Mouse (Mus musculus) regulatory T cell (primary cell): ENCODE measurements around the gene Itpr1.

Experiments used
- in situ Hi-C: fragments of 300-600 bp; cut with MboI, MseI; formaldehyde crosslinking; loops from one replicate; pipeline ENCODE4 v1.15.1; 2025; ENCODE audit warnings: high pct_unique_total_duplicates

Gene Itpr1

DNA sequence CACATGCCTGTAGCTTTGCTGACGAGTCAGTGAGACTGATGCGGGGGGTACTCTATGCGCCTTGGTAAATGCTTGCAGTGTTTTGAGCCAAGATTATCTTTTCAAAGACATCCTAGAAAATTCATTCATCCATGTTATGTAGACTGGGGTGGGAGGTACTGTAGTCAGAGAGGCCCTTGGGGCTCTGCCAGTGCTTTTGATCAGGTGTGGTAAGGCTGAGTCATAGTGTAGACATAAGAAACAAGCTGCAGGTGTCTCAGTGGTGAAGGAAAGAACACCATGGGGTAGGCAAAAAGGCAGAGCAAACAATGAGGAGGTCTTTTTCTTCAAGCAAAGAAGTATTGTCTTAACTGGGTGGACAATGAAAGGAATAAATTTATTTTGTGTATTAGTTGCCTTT is 294.4 kb downstream of the Itpr1 start:
- in situ Hi-C loops = no loop called here

- in situ Hi-C loops = no loop called here
These were observed 296.4 kb downstream of the Itpr1 start for GRCm38 (mm10) chr6:108509320-108509719.

DNA sequence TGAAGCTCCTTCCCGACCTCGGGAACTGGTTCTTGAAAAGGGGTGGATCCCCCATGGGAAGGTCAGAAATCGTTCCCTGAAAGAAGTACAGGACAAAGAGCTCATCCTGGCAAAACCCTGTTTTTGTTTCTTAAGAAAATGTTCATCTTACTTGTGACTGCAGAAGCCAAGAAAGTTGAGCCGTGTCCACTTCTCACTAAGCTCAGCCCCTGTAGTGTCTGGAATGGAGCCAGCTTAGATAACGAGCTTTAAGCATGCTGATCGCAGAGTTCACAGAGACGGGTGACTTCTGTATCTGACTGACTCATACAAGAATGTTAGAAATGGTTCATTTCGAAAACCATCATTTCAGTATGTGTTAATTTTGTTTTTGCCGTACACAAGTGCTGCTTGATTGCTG is 297.2 kb downstream of the Itpr1 start:
- in situ Hi-C loops = no loop called here

DNA sequence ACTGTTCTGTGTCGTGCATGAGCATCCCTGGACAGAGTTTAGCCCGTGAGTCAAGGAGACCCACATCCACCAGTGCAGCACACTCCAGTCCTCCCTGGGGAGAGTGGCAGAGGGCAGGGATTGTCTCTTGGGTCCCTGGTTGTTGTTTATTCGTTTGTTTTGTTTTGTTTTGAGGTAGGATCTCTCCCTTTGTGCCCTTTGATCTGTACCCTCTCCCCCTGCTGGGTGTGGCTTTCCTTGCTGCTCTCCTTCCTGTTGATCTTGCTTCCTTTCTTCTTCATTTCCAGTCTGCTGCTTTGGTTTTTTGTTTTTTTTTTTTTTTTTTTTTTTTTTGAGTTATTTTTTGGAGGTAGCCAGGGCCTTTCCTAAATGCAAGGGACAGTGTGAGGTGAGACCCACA is 299.2 kb downstream of the Itpr1 start:
- in situ Hi-C loops = no loop called here

DNA sequence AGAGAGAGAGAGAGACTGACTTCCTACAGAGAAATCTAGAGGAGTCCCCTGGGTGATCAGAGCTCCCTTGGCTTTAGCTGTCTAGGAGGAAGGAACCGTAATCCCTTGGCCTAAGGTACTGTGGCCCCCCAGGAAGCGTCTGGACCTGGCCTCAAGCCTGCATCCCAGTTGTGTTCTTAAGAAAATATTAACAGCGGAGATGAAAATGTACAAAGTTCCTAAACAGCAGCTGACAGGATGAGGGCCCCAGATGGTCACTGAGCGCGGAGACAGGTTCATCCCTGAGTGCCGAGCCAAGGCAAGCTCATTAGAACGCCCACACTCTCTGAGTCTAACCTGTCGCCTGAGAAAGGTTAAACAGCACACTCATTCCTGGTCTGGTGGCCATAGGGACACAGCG is 300.1 kb downstream of the Itpr1 start:
- in situ Hi-C loops = no loop called here

DNA sequence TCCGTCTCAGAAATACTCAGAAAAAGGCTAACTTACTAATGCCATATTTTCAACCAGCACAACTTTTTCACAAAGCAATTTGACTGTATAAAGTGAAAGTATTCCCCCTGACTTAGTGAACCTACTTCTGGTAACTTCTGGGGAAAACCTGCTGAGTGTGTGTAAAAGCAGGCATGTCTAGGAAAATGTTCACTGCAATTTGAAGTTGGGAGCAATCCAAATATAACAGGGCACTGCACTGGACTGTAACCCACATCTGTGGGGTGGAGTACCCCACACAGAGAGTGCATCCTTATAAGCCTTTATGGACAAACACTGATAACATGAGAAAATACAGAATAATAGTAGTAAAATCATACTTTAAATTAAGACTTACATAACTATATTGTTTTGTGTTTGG is 303.4 kb downstream of the Itpr1 start:
- in situ Hi-C loops = no loop called here

GRCm38 (mm10) chr6:108517241-108517981 is 304.5 kb downstream of the Itpr1 start:
- in situ Hi-C loops = no loop called here

DNA sequence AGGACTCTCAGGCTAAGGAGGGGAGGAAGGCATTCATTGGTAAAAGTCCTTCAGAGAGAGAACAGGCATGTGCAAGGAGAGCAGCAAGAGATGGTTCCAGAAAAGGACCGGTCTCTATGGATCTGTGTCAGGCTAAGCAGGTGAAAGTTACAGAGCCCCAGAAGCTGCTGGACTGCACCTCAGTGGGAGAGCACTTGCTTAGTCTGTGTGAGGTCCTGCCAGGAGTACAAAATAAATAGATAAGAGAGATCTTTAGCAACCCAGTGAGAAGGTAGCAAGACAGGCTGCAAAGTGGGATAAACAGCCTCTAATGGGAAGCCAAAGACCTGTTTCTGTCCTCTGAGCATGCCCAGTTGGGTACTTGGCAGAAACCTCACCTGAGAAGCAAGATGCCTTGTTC is 305.1 kb downstream of the Itpr1 start:
- in situ Hi-C loops = no loop called here

GRCm38 (mm10) chr6:108518552-108518951 is 305.7 kb downstream of the Itpr1 start:
- in situ Hi-C loops = no loop called here

DNA sequence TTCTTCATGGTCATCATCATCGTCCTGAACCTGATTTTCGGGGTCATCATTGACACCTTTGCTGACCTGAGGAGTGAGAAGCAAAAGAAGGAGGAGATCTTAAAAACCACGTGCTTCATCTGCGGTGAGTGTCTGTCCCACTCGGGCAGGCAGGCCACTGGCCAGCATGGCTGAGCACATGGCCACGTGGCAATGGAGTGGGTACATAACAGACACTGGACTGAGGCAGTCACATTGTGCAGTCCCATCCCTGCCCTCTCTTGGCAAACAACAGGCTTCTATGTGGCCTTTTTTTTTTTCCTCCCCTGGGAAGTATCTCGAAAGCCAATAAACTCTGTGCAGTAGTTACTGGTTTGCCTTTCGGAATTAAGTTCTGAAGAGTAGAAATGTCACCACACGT is 306.4 kb downstream of the Itpr1 start:
- in situ Hi-C loops = no loop called here

DNA sequence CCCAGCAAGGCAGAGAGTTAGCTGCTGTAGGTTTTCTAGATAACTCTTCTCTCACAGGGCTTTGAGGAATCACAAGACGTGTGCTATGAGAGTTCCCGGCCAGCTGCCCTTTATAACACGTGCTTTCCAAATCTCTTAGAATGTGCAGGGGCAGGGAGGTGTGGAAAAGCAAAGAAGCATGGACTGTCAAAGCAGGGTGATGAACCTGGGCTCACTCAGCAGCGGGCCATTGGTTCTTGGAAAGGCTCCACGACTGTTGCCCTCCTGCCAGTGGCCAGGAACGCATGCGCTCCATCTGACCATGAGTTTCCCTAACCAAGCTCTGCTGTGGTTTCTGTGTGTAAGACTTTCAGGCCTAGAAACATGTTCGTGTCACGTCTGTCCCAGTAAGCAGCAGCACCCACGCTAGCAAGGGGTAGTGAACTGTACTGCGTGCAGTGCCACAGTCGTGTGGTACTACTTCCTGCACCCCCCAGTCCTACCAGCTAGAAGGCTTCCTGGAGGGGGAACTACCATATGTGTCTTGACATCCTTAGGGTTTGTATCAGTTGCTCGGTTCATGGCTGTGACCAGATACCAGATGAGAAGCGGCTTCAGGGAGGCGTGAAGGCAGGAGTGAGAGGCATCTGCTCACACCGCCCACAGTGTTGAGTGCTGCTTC is 311.2 kb downstream of the Itpr1 start:
- in situ Hi-C loops = no loop called here

GRCm38 (mm10) chr6:108524617-108525010 is 311.7 kb downstream of the Itpr1 start:
- in situ Hi-C loops = no loop called here

DNA sequence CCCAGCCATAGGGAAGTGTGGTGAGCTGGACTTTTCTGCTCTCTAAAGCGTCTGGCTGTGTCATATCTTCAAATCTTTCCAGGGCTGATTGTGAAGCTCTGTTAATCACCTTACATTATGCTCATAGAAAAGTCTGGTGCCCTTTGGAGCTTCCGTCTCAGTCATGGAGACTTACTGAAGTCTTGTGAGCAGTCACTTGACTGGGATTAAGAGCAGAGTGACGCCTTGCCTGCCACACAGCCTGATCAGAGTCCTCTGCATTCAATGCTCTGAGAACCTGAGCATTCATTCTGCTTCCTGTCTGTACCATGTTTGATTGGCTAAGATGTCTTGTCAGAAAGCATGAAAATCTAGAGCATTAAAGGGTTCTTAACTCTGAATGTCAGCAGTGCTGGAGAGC is 314.7 kb downstream of the Itpr1 start:
- in situ Hi-C loops = no loop called here

DNA sequence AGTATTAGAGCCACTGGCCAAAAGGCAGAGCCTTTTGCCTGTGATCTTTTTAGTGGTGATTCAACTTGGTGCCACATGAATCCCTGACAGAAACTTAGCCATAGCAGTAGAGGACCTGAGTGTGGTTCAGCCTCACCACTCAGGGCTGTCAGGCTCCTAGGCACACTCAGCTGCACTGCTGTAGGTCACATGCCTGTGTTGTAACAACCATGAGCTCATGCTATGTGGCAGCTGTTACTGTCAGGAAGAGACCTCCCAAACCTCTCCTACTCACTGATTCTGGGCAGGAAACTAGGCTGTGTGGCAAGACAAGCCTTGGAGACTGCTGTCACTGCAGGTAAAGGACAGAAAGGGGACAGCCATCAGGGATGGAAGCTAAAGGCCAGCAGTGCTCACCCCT is 315.1 kb downstream of the Itpr1 start:
- in situ Hi-C loops = no loop called here

DNA sequence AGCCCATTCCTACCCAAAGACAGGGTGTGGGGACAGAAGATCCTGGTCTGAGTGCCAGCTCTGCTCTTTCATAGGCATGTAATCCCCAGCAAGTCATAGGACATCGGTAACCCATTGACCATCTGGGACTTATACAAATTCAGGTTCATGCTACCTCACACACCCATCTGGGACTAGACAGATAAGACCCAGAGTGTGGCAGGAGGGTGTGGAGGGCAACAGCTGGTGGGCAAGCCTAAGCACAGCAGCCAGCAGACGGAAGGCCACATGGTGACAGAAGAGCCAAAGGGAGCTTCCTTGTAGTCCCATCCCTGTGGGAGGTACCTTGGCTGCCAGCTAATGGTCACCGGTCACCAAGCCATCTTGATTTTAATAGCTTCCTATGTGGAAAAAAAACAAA is 316.3 kb downstream of the Itpr1 start:
- in situ Hi-C loops = no loop called here

DNA sequence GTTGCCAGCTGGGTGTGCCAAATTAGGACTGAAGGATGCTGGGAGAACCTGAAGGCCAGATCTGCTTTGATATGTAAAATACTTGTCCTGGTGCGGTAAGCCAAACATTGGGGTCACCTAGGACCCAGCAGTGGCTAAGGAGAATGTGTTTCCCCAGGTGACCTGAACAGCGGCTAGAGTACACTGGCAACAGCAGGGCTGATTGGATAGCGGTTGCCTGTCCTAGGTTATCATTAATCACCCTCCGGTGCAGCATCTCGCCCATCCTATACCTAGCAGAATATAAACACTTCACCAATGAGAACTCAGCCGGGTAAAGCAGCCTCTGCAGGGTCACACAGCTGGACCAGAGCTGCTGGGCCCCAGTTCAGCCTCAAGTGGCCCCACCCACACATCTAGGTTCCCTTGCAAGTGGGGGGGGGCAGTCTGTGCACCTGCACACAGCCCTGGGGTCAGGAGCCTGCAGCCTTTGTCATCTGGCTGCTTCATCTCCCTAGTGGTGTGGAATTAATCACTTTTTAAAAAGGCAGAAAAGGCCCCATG is 318.0 kb downstream of the Itpr1 start:
- in situ Hi-C loops = no loop called here

GRCm38 (mm10) chr6:108531324-108532311 is 318.7 kb downstream of the Itpr1 start:
- in situ Hi-C loops = no loop called here

GRCm38 (mm10) chr6:108532486-108533179 is 319.7 kb downstream of the Itpr1 start:
- in situ Hi-C loops = no loop called here

- in situ Hi-C loops = no loop called here
These were observed 321.2 kb downstream of the Itpr1 start for GRCm38 (mm10) chr6:108534139-108534538.

DNA sequence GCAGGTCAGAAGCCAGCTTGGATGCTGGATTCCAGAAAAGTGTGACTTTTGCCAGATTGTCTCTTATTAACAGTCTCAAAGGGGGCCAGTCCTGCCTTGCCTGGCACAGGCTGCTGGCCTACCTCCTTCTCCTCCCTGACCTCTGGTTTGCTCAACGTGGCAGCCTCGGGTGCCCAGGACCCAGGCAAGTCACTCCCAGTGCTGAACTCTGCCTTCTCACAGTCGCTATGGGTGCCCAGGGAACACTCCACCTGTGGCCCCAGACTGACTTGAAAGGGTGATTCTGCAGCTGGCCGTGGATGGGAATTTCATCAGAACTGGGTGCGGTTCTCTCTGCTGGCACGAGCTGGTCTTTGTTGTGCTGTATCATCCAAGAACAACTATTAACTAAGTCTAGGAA is 321.7 kb downstream of the Itpr1 start:
- in situ Hi-C loops = no loop called here

GRCm38 (mm10) chr6:108535309-108535708 is 322.4 kb downstream of the Itpr1 start:
- in situ Hi-C loops = loop anchor here (5.0 kb wide), 2 partner anchors 88 to 373 kb away; no protein-coding TSS in a partner anchor
